Mouse (Mus musculus): ENCODE data around the gene Fam216b. TPM values are rescaled to one million over a fixed set of nuclear protein-coding genes. Genes with fewer than 3 reads are reported as not detected.

Fam216b gene
- polyA plus RNA-seq, 1 experiment from 2014 or later = not detected

DNA sequence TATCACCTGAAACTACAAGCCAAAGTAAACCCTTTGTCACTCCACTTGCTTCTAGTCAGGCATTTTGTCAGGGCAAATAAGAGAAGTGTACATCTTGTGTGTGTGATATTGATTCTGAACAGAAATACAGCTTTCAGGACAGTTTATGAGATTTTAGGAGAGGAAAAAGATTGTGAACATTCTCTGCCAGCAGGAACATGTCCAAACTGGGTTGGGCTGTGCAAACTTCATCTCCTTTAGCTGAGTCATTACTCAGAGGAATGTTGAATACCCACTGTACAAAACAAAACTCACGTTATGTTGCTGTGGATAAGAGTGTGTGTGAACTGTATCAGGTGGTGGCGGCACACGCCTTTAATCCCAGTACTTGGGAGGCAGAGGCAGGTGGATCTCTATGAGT lies 22.1 kb upstream of the Fam216b start:
- WGBS = 90% methylated on average over 3 of the region's 3 CpGs
- Histone ChIP-seq H3K36me3 (ENCODE audit: control insufficient read depth, insufficient read depth, low read length) (no peaks in the 10 kb centered on the region), H3K27me3 (replicated peaks; ENCODE audit: control insufficient read depth, insufficient read depth, low read length) (no peaks in the 10 kb centered on the region), H3K9ac (ENCODE audit: low read length) (no peak overlapping the region), H3K9me3 (ENCODE audit: control insufficient read depth, low read length) (peaks cover 3% of the 10 kb centered on the region; the same call in 1 of the 2 replicates), H3K4me3 (ENCODE audit: low read depth, low read length) (no peak overlapping the region), H3K4me1 (replicated peaks; ENCODE audit: control insufficient read depth, insufficient read depth, low read length) (no peaks in the 10 kb centered on the region), H3K27ac (ENCODE audit: low read depth) (no peak overlapping the region), H3K4me2 (ENCODE audit: low read length) (no peak overlapping the region)
- DNase-seq (ENCODE audit: low spot score) (no peak), ATAC-seq (replicated peaks; ENCODE audit: low FRiP score, low TSS enrichment, low read depth) (no peak)

DNA sequence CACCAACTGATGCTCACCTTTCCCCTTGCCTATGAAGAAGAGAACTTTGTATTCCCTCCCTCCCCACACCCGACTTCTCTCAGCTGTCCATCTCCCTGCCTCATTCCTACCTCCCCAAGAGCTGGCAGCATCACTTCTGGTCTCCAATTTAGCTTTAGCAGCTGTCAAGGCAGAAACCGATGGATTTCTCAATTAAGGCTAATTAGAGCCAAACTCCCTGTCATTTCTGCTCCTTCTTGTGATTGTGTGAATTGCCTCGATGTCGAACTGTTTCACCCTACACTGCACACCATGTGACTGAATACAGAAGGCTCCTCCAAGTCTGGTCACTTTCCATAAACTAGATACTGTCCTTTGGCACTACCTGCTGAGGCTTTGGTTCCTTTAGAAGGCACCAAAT lies 20.6 kb upstream of the Fam216b start:
- ATAC-seq (replicated peaks; ENCODE audit: low FRiP score, low TSS enrichment, low read depth) (no peak), DNase-seq (ENCODE audit: low spot score) (no peak)
- Histone ChIP-seq H3K27ac (ENCODE audit: low read depth) (no peak overlapping the region), H3K36me3 (ENCODE audit: control insufficient read depth, insufficient read depth, low read length) (no peaks in the 10 kb centered on the region), H3K27me3 (replicated peaks; ENCODE audit: control insufficient read depth, insufficient read depth, low read length) (no peaks in the 10 kb centered on the region), H3K9me3 (ENCODE audit: control insufficient read depth, low read length) (no peaks in the 10 kb centered on the region), H3K4me1 (replicated peaks; ENCODE audit: control insufficient read depth, insufficient read depth, low read length) (no peaks in the 10 kb centered on the region), H3K4me3 (ENCODE audit: low read depth, low read length) (no peak overlapping the region), H3K4me2 (ENCODE audit: low read length) (no peak overlapping the region), H3K9ac (ENCODE audit: low read length) (no peak overlapping the region)
- 80% methylated on average over 4 of the region's 4 CpGs for WGBS

DNA sequence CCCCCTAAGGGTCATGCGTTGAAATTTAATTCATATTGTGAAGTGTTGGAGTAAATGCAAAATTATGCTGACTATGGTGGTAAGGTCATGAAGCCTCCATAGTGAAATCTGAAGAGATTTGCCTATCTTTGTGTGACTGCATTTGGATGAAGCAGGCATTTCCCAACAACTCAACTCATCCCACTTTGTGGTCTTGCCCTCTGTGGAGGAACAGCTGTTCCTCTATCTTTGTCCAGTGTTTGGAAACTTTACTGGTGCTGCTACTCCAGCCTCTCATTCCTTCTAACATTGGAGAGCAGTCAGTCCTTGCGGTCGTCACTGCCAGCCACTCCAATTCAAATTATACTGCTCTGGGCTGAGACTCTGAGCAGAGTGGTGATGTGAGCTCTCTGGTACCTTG lies 19.6 kb upstream of the Fam216b start:
- H3K27me3 ChIP-seq (replicated peaks; ENCODE audit: control insufficient read depth, insufficient read depth, low read length) = no peaks in the 10 kb centered on the region
- no peaks in the 10 kb centered on the region for H3K9me3 ChIP-seq (ENCODE audit: control insufficient read depth, low read length)
- no peak overlapping the region for H3K9ac ChIP-seq (ENCODE audit: low read length)
- no peak overlapping the region for H3K4me3 ChIP-seq (ENCODE audit: low read depth, low read length)
- DNase-seq (ENCODE audit: low spot score) (no peak), ATAC-seq (replicated peaks; ENCODE audit: low FRiP score, low TSS enrichment, low read depth) (no peak)
- H3K27ac ChIP-seq (ENCODE audit: low read depth) = no peak overlapping the region
- H3K4me2 ChIP-seq (ENCODE audit: low read length) = no peak overlapping the region
- no peaks in the 10 kb centered on the region for H3K36me3 ChIP-seq (ENCODE audit: control insufficient read depth, insufficient read depth, low read length)
- WGBS = 76% methylated on average over 3 of the region's 3 CpGs
- H3K4me1 ChIP-seq (replicated peaks; ENCODE audit: control insufficient read depth, insufficient read depth, low read length) = no peaks in the 10 kb centered on the region

DNA sequence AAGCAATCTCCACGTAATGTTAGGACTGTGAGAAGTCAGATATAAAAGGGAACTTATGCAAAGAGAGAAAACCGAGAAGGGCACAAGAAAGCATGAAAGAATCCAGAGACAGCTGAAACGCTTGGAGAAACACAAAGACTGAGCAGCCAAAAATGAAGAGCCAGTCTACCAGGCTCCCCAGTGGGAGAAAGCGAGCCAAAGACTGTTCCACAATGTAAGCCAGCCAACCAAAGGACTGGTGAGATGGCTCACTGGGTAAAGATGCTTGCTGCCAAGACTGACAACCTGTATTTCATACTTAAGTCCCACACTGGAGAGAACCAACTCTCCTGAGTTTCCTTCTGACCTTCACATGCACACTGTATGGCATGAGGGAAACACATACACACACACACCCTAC lies 784 bp upstream of the Fam216b start:
- Histone ChIP-seq H3K4me2 (ENCODE audit: low read length) (no peak overlapping the region), H3K4me3 (ENCODE audit: low read depth, low read length) (no peak overlapping the region), H3K27ac (ENCODE audit: low read depth) (no peak overlapping the region), H3K9me3 (ENCODE audit: control insufficient read depth, low read length) (no peaks in the 10 kb centered on the region), H3K27me3 (replicated peaks; ENCODE audit: control insufficient read depth, insufficient read depth, low read length) (no peaks in the 10 kb centered on the region), H3K9ac (ENCODE audit: low read length) (no peak overlapping the region), H3K4me1 (replicated peaks; ENCODE audit: control insufficient read depth, insufficient read depth, low read length) (no peaks in the 10 kb centered on the region), H3K36me3 (ENCODE audit: control insufficient read depth, insufficient read depth, low read length) (no peaks in the 10 kb centered on the region)
- ATAC-seq (replicated peaks; ENCODE audit: low FRiP score, low TSS enrichment, low read depth) (no peak), DNase-seq (ENCODE audit: low spot score) (no peak)
- 68% methylated on average over 4 of the region's 4 CpGs for WGBS

- Histone ChIP-seq H3K27me3 (replicated peaks; ENCODE audit: control insufficient read depth, insufficient read depth, low read length) (no peaks in the 10 kb centered on the region), H3K4me2 (ENCODE audit: low read length) (no peak overlapping the region), H3K4me3 (ENCODE audit: low read depth, low read length) (no peak overlapping the region), H3K36me3 (ENCODE audit: control insufficient read depth, insufficient read depth, low read length) (no peaks in the 10 kb centered on the region), H3K4me1 (replicated peaks; ENCODE audit: control insufficient read depth, insufficient read depth, low read length) (no peaks in the 10 kb centered on the region), H3K27ac (ENCODE audit: low read depth) (no peak overlapping the region), H3K9me3 (ENCODE audit: control insufficient read depth, low read length) (no peaks in the 10 kb centered on the region), H3K9ac (ENCODE audit: low read length) (no peak overlapping the region)
- ATAC-seq (replicated peaks; ENCODE audit: low FRiP score, low TSS enrichment, low read depth) = no peak
- WGBS = 68% methylated on average over 5 of the region's 5 CpGs
- no peak for DNase-seq (ENCODE audit: low spot score)
These were observed 5.3 kb downstream of the Fam216b start for GRCm38 (mm10) chr14:78083465-78083864.

DNA sequence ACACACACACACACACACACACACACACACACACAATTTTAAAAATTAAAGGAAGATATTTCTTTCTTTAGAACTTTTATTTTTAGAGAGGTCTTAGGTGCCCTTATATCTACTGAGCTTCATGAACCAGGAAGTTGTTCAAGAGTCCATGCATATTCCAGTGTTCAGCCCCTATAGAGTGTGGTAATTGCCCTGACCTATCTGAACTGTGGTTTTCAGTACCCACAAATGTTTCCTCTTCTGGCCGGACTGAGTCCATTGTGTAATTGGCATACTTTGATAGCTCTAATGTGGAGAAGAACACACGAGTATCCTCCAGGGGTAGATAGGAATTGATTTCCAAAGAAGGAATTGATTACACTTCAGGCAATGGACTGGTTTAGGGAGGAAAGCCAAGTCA lies 11.3 kb downstream of the Fam216b start:
- Histone ChIP-seq H3K27me3 (replicated peaks; ENCODE audit: control insufficient read depth, insufficient read depth, low read length) (no peaks in the 10 kb centered on the region), H3K9me3 (ENCODE audit: control insufficient read depth, low read length) (no peaks in the 10 kb centered on the region), H3K4me1 (replicated peaks; ENCODE audit: control insufficient read depth, insufficient read depth, low read length) (no peaks in the 10 kb centered on the region), H3K36me3 (ENCODE audit: control insufficient read depth, insufficient read depth, low read length) (no peaks in the 10 kb centered on the region), H3K27ac (ENCODE audit: low read depth) (no peak overlapping the region), H3K4me3 (ENCODE audit: low read depth, low read length) (no peak overlapping the region), H3K9ac (ENCODE audit: low read length) (no peak overlapping the region), H3K4me2 (ENCODE audit: low read length) (no peak overlapping the region)
- DNase-seq (ENCODE audit: low spot score) (no peak), ATAC-seq (replicated peaks; ENCODE audit: low FRiP score, low TSS enrichment, low read depth) (no peak)
- 82% methylated on average over 2 of the region's 2 CpGs for WGBS

DNA sequence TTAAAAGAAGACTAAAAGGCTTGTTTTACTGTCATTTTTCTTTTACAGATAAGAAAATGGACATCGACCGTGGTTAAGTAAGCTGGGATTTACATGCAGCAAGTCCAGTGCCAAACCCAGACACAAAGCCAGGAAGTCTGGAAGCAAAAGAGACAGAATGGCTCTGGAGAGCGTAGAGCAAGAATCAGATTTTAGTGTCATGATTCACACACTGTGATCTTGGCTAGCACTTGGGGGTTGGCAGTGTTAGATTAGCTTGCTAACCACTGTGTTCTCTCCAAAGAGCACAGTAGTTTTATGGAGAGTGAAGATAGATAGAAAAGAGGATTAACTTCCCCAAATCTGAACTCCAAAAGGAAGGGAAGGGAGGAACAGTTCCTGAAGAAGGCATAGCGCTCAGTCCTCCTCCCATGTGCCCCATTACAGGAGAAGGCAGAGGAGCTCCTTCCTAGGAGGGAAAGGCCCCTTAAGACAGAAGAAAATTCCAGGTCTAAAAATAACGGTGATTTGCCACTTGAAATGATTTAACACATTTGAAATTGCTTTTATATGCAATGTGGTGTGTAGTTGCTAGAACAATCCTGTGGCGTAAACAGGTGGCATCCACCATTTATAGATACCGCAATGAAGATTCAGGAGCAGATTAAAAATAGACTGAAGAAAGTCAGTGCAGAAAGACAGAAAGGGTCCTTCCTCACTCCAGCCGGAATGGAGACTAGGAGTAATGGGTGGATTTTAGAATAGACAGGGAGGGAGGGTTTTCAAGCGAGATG lies 22.7 kb downstream of the Fam216b start:
- Histone ChIP-seq H3K27ac (ENCODE audit: low read depth) (no peak overlapping the region), H3K9ac (ENCODE audit: low read length) (no peak overlapping the region), H3K9me3 (ENCODE audit: control insufficient read depth, low read length) (no peaks in the 10 kb centered on the region), H3K4me3 (ENCODE audit: low read depth, low read length) (no peak overlapping the region), H3K27me3 (replicated peaks; ENCODE audit: control insufficient read depth, insufficient read depth, low read length) (no peaks in the 10 kb centered on the region), H3K4me2 (ENCODE audit: low read length) (no peak overlapping the region), H3K4me1 (replicated peaks; ENCODE audit: control insufficient read depth, insufficient read depth, low read length) (no peaks in the 10 kb centered on the region), H3K36me3 (ENCODE audit: control insufficient read depth, insufficient read depth, low read length) (no peaks in the 10 kb centered on the region)
- 79% methylated on average over 9 of the region's 9 CpGs for WGBS
- ATAC-seq (replicated peaks; ENCODE audit: low FRiP score, low TSS enrichment, low read depth) = no peak
- no peak for DNase-seq (ENCODE audit: low spot score)

DNA sequence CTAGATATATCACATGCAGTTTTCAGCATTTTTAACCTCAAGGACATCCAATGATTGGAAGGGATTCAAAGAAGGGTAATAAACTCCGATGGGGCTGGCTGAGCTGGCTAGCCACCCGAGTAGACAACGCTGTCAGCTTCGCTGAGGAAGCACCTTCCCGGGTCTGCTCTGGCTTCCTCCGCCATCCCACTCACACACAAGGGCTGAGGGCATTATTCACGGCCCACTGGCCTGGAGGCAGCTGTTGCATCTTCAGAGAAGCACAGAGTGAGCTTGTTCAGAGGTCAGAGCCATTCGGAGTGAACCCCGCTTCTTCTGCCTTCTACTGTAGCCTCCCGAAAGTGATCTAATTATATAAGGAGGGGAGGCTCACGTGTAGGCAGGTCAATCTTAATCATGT lies 26.3 kb downstream of the Fam216b start:
- Histone ChIP-seq H3K4me1 (replicated peaks; ENCODE audit: control insufficient read depth, insufficient read depth, low read length) (no peaks in the 10 kb centered on the region), H3K9ac (ENCODE audit: low read length) (no peak overlapping the region), H3K27me3 (replicated peaks; ENCODE audit: control insufficient read depth, insufficient read depth, low read length) (no peaks in the 10 kb centered on the region), H3K9me3 (ENCODE audit: control insufficient read depth, low read length) (no peaks in the 10 kb centered on the region), H3K27ac (ENCODE audit: low read depth) (no peak overlapping the region), H3K4me3 (ENCODE audit: low read depth, low read length) (no peak overlapping the region), H3K36me3 (ENCODE audit: control insufficient read depth, insufficient read depth, low read length) (no peaks in the 10 kb centered on the region), H3K4me2 (ENCODE audit: low read length) (no peak overlapping the region)
- 77% methylated on average over 11 of the region's 11 CpGs for WGBS
- ATAC-seq (replicated peaks; ENCODE audit: low FRiP score, low TSS enrichment, low read depth) (no peak), DNase-seq (ENCODE audit: low spot score) (no peak)

DNA sequence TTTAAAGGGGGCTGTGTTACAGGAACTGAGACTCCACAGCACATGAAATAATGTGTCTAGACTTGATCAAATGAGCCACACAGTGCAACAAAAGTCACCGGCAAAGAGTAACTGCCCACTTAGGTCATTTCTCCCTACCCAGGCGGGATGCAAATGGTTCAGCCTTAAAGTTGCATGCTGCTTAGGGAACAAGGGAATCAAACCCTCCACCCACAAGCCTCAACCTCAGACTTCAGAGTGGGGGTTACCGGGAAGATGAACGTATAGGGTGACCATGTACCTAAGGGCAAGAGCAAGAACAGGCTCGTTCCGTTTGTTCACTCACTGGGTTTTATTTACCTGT lies 28.2 kb downstream of the Fam216b start:
- H3K27ac ChIP-seq (ENCODE audit: low read depth) = no peak overlapping the region
- no peaks in the 10 kb centered on the region for H3K9me3 ChIP-seq (ENCODE audit: control insufficient read depth, low read length)
- no peak overlapping the region for H3K4me2 ChIP-seq (ENCODE audit: low read length)
- no peak overlapping the region for H3K9ac ChIP-seq (ENCODE audit: low read length)
- 79% methylated on average over 6 of the region's 6 CpGs for WGBS
- ATAC-seq (replicated peaks; ENCODE audit: low FRiP score, low TSS enrichment, low read depth) (no peak), DNase-seq (ENCODE audit: low spot score) (no peak)
- no peaks in the 10 kb centered on the region for H3K4me1 ChIP-seq (replicated peaks; ENCODE audit: control insufficient read depth, insufficient read depth, low read length)
- H3K36me3 ChIP-seq (ENCODE audit: control insufficient read depth, insufficient read depth, low read length) = no peaks in the 10 kb centered on the region
- H3K4me3 ChIP-seq (ENCODE audit: low read depth, low read length) = no peak overlapping the region
- no peaks in the 10 kb centered on the region for H3K27me3 ChIP-seq (replicated peaks; ENCODE audit: control insufficient read depth, insufficient read depth, low read length)
